Mouse (Mus musculus) lung, adult 2 months (tissue): ENCODE data around the gene Trim16. TPM values are rescaled to one million over a fixed set of nuclear protein-coding genes. Genes with fewer than 3 reads are reported as not detected.
A peak's percentile ranks its signal among the peaks of the same experiment; 100 is the strongest.

Source experiments
- DNase-seq: peaks from one replicate; pipeline ENCODE4 v3.0.0; 2022
- H3K4me1 ChIP-seq: fragments of 200-500 bp; 2 replicates; pipeline ENCODE4 v1.6.1; 2011; ENCODE audit warnings: low read length; ENCODE audit not compliant: control insufficient read depth, insufficient read depth
- H3K4me3 ChIP-seq: fragments of 200-500 bp; replicated peaks from 2 replicates; pipeline ENCODE3; 2011; ENCODE audit warnings: low read depth, mild to moderate bottlenecking, control low read depth, low read length; ENCODE audit errors: extremely low read depth
- CTCF ChIP-seq: fragments of 200-500 bp; IDR thresholded peaks from 2 replicates; pipeline ENCODE4 v1.5.1; 2011; ENCODE audit warnings: mild to moderate bottlenecking, low read length, control low read depth; ENCODE audit not compliant: insufficient read depth
- POLR2A ChIP-seq: fragments of 200-500 bp; IDR thresholded peaks from 2 replicates; pipeline ENCODE4 v1.6.1; 2011; ENCODE audit warnings: low read depth, mild to moderate bottlenecking, control low read depth, low read length, borderline replicate concordance; ENCODE audit errors: extremely low read depth
- WGBS: fragments of 180-500 bp; shearing (Covaris S2); methylation state at CpG from one replicate; pipeline ENCODE4 v1.1.7; 2018; 5-methylcytosine and 5-hydroxymethylcytosine counted together
- polyA plus RNA-seq: library from polyadenylated mRNA; depleted of rRNA; stranded (reverse); fragments of >200 nt; gene quantifications from 2 replicates; pipeline ENCODE4 v1.2.3, GENCODE M21; 2012

Trim16 gene
- polyA plus RNA-seq, 1 experiment = 24.5 TPM

DNA sequence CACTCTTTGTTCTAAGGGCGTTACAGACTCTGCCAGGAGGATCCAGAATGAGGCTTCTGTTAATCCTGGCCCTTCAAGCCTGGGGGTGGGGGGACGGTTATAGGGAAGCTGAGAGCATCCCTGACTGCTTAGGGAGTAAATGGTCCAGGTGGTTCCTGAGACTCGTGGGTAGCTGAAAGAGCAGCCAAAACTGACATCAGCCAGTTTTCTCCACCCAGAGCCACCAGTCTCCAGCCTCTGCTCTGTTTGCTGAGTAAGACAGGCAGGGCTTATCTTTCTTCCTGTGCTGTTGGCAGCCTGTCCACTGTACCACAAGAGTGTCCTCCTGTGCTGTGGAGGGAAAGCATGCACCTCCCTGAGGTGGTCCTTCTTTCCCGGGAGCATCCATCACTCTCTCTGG lies 5.4 kb upstream of the Trim16 start:
- Histone ChIP-seq H3K4me3 (no peak overlapping the region), H3K4me1 (no peaks in the 10 kb centered on the region; the same call in 1 of the 2 replicates)
- no peak for TF ChIP-seq CTCF
- TF ChIP-seq POLR2A = no peak
- 40% methylated on average over 4 of the region's 4 CpGs for WGBS
- no peak for DNase-seq

DNA sequence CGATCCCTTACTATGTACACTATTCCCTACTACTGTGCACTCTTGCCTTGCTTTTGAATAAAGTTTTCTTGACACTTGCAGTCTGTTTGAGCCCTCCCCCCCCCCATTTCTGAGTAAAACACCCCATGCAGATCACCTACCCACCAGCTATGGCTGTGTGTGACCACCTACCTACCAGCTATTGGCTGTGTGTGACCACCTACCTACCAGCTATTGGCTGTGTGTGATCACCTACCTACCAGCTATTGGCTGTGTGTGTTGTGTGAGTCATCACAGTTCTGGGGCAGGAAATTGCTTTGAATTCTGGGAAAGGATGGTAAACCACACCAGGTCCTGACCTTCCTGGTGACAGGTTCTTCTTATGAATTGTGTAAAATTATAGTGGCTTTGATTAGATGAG lies 4.6 kb upstream of the Trim16 start:
- no peaks in the 10 kb centered on the region; the same call in 1 of the 2 replicates for H3K4me1 ChIP-seq
- 97% methylated on average over 1 of the region's 1 CpGs for WGBS
- no peak for DNase-seq
- H3K4me3 ChIP-seq = no peak overlapping the region
- TF ChIP-seq CTCF (no peak), POLR2A (no peak)

DNA sequence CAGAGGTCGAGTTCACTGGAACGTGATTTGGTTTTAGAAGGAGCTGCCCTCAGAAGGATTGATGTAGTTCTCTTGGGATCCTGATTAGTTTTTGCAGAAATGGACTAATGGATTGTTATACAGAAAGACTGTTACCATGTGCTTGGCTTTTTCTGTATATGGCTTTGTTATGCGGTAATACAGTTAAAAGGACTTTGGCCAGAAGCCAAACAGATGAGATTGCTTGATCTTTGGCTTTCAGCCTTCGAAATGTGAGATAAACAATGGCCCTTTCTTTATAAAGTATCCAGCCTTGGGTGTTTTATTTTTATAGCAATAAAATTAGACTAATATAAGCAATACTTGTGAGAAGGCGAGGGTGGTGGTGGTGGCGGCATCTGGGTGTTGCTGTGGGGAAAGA lies 3.4 kb upstream of the Trim16 start:
- DNase-seq = no peak
- Histone ChIP-seq H3K4me3 (no peak overlapping the region), H3K4me1 (no peaks in the 10 kb centered on the region; the same call in 1 of the 2 replicates)
- WGBS = 35% methylated on average over 6 of the region's 6 CpGs
- TF ChIP-seq CTCF (no peak), POLR2A (no peak)

DNA sequence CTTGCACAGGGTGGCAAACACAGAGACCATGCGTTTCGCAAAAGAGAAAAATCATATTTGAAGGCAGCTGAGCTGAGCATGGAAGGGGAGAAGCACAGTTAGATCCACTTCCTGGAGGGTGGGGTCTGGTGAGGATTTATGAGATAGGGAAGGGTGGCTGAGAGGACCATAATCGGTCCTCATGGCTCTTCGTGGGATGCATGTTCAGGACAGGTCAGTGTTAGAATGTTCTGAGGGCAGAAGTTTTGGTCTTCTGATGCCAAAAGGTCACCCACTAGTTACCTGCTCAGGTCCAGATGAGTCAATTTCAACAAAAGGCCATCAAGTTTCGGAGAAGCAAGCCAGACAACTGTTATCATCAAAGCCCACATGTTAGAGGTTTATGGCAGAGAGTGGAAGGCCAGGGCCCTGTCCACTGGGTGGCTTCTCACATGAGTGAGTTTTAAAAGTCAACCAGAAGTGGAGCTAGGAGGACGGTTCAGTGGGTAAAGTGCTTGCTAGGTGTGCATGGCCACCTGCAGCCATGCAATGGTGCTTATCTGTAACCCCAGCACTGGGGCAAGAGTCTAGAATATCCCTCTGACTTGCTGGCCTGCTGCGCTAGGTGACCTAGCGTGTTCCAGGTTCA lies 858 bp upstream of the Trim16 start:
- no peak for DNase-seq
- no peak for TF ChIP-seq CTCF
- TF ChIP-seq POLR2A = no peak
- Histone ChIP-seq H3K4me1 (peaks cover 6% of the 10 kb centered on the region; the same call in 1 of the 2 replicates), H3K4me3 (no peak overlapping the region)
- 76% methylated on average over 8 of the region's 8 CpGs for WGBS

DNA sequence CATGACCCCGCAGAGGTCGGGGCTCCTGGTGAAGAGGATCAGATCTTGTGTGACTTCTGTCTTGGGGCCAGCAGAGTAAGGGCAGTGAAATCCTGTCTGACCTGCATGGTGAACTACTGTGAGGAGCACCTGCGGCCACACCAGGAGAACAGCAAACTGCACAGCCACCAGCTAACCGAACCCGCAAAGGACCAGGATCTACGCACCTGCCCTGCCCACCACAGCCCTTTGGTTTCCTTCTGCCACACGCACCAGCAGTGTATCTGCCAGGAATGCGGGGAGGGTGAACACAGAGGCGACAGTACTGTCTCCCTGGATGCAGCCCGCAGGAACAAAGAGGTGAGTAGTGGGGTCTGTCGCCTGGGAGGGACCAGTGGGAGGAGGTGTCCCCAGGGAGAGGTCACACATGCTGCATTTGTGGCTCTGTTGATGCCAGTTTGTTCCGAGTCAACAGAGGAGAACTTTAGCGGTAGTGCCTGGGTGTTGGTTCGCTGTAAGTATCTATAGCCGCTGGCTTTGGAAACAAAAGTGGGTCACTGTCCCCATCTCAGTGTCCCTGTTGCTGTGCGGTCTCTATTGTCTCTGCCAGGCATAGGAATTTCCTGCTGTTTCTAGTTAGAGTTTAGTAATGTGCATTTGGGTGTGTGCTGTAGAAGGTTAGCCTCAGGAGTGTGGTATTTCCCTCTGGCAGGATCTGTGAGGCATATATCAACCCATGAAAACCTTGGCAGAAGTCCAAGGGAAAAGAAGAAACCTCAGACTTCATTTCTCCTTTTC lies 818 bp downstream of the Trim16 start:
- peak; percentile 74 for DNase-seq
- Histone ChIP-seq H3K4me3 (peak overlapping the region; percentile 91), H3K4me1 (peaks cover 18% of the 10 kb centered on the region)
- 1% methylated on average over 16 of the region's 16 CpGs for WGBS
- TF ChIP-seq CTCF = no peak
- TF ChIP-seq POLR2A = no peak

DNA sequence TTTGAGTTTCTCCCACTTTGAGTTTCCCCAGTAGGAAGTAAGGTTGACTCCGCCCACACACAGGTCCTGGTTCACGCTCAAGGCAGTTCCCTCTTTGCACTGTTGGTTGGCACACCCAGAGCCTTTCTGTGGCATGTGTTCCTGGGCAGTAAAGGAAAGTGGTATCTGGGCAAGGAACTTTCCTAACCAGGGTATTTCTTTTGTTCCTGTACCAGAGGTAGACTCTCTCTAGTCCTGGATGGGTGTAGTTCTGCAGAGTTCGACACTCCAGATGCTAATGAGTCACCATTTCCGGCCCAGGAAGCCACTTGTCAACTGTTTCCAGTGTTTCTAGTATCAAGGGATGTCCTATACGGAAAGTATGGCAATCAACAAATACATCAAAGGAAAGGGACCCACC lies 1.9 kb downstream of the Trim16 start:
- DNase-seq = peak; percentile 63
- TF ChIP-seq CTCF = no peak
- TF ChIP-seq POLR2A = peak; percentile 13; the same call in 1 of the 2 replicates
- Histone ChIP-seq H3K4me3 (peak overlapping the region; percentile 76), H3K4me1 (peaks cover 22% of the 10 kb centered on the region)
- 16% methylated on average over 5 of the region's 5 CpGs for WGBS

DNA sequence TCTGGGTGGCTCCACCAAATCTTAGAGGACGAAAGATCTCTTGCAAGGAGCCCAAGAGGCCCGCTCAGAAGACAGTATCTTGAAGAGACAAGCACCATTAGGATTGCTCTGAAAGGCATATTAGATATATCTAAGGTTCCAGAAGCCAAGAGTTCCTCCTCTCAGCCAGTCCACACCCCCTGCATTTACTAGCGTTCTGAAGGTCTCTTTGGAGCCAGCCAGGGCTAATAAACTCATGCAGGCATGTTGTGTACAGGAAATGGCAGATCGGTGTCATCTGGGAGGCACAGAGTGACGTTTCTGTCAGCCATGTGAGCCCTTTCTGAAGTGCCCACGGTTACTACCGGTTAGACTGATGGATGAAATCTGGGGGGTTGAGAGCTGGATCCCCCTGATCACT lies 4.2 kb downstream of the Trim16 start:
- no peak for DNase-seq
- TF ChIP-seq POLR2A = no peak
- TF ChIP-seq CTCF = no peak
- Histone ChIP-seq H3K4me1 (peaks cover 23% of the 10 kb centered on the region), H3K4me3 (peak overlapping the region; percentile 31)
- WGBS = 37% methylated on average over 7 of the region's 7 CpGs

DNA sequence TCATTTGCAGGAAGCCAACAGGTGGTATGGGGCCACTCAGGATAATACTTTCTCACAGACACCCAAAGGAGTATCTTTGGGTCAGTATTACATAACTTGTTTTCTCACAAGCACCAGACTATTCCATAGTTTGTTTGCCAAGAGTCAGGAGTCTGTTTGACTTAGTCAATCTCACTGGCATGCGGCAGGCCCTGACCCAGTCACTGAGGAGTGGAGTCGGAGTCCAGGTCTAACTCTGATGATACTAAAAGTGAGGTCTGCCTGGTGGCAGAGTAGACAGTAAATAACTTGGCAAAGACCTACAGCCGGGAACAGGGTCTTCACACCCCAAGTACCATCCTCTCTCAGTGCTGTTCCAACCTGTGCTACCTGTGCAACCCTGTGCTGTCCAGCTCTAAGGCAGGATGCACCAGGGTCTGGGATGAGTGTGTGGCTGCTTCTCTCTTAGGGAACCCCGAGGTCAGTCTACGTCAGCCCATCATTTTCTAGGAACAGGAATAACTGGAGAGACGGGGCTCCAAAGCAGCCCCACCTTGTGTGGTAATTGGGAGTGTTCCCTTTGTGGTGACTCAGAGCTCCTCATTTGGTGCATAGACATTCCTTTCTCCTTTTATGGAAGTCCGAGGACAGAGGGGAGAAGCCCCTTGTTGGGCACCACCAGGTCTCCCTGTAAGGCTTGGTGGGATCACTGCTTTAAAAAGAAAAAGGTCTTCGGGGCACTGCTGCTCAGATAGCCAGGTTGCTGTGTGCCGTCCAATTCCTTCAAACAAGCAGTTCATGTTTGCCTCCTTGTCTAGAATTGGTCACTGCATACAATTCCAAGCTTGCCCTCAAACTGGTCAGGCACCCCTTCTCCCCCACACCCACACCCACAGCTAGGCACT lies 5.4 kb downstream of the Trim16 start:
- 50% methylated on average over 9 of the region's 9 CpGs for WGBS

DNA sequence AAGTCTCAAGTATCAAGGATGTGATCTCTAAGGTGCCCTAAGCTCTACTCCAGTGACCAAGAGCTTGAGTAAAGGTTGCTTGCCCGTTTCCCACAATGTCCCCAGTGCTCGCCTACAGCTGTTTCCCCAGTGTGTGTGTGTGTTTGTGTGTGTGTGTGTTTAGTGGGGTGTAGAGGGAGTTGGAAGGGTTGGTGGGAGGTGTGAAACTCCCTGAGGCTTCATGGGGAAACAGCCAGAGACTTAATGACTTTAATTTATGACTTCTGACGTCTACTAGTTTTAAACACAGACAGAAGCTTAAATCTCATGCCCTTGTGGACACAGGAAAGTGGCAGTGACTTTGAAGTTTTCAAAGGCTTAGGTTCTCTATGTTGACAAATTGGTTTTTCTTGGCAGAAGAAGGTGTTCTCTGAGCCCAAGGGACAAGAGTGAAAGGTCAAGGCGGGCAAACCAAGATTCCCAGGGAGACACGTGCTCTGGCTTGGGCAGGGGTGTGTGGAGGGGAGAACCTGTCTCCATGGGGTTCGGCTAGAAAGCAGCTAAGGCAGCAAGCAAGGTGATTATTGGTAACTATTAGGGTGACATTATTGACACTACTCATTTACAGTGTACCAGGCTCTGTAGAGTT lies 6.2 kb downstream of the Trim16 start:
- no peak for DNase-seq

More for the DNA sequence above, 5.4 kb downstream of the Trim16 start:
- H3K4me1 ChIP-seq = peaks cover 23% of the 10 kb centered on the region
- DNase-seq = peak; percentile 29
- no peak overlapping the region for H3K4me3 ChIP-seq
- TF ChIP-seq CTCF (no peak), POLR2A (no peak)

More for the DNA sequence above, 6.2 kb downstream of the Trim16 start:
- no peak overlapping the region for H3K4me3 ChIP-seq
- WGBS = 33% methylated on average over 6 of the region's 6 CpGs
- TF ChIP-seq CTCF (no peak), POLR2A (no peak)
- H3K4me1 ChIP-seq = peaks cover 23% of the 10 kb centered on the region
